Mouse (Mus musculus): Measurements from ENCODE around the gene Cerkl.

Gene Cerkl

DNA sequence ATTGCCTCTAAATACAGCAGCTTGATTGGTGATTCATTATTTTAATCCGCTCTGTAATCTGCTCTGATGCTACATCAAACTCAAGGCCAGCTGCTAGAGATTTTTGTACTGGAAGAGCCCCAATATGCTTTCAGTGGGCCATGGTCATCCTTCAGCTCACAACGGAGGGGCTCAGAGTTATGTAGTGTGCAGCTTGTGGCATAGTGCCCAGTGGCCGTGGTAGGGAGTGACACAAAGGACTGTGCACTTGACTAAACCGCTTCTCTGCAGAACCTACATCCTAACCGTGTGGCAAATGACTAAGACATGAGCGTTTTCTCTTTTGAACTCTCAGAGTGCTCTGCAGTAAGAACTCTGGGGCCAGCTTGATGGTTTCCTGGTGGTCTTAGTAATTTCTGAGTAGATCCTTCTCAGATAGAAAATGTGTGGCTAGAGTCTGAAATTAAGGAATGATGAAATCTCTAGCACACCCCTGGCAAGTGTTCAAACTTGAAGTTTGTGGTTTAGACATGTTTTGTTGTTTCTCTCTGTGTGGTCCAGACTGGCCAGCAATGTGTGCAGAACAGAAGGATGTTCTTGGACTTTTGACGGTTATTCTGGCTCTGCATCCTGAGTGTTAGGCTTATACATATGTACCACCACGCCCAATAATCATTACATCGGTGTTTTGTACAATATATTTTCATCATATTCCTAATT, 140.3 kb downstream of the Cerkl start:
- no peak for DNase-seq (ENCODE audit: low read depth, low spot score)

- no peak for DNase-seq (ENCODE audit: low read depth, low spot score)
These were observed 141.5 kb downstream of the Cerkl start for GRCm38 (mm10) chr2:79315108-79315507.

GRCm38 (mm10) chr2:79312499-79312898, 144.1 kb downstream of the Cerkl start:
- no peak for DNase-seq (ENCODE audit: low read depth, low spot score)

- DNase-seq (ENCODE audit: low read depth, low spot score) = no peak
These were observed 147.0 kb downstream of the Cerkl start for GRCm38 (mm10) chr2:79309454-79310118.

DNA sequence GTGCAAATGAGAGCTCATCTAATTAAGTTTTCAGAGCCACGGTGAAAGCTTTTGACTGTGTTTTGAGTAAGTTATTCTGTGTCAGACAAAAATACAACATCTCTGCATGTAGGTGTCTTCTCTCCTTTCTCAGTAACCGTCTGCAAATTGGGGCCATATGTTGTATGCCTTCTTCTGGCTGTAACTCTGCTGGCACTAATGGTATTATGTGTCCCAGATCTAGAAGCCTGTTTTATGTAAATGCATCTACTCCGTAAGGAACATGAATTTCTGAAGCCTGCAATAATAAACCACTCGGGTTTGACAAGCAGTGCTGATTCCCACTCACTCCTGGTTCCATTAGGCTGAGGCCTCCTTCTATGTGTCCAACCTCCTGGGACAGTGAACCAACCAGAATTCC, 149.0 kb downstream of the Cerkl start:
- no peak for DNase-seq (ENCODE audit: low read depth, low spot score)

GRCm38 (mm10) chr2:79302398-79302797, 154.2 kb downstream of the Cerkl start:
- no peak for DNase-seq (ENCODE audit: low read depth, low spot score)

- DNase-seq (ENCODE audit: low read depth, low spot score) = no peak
These were observed 164.2 kb downstream of the Cerkl start for GRCm38 (mm10) chr2:79292431-79292830.

GRCm38 (mm10) chr2:79291922-79292321, 164.7 kb downstream of the Cerkl start:
- no peak for DNase-seq (ENCODE audit: low read depth, low spot score)

- DNase-seq (ENCODE audit: low read depth, low spot score) = no peak
These were observed 166.4 kb downstream of the Cerkl start for GRCm38 (mm10) chr2:79290149-79290548.

GRCm38 (mm10) chr2:79284206-79284605, 172.4 kb downstream of the Cerkl start:
- no peak for DNase-seq (ENCODE audit: low read depth, low spot score)

Data from embryo, embryonic 11.5 days (tissue).